Mouse (Mus musculus) thymus, postnatal 10 days (tissue): ENCODE results near the gene Ankrd13b.

Experiments
- DNase-seq, 2 experiments: peaks; one replicate each; pipeline ENCODE4 v3.0.0; 2021; ENCODE audit warnings: low spot score in 2 of 2

Gene Ankrd13b

GRCm38 (mm10) chr11:77508068-77509021 lies 18.9 kb upstream of the Ankrd13b start:
- DNase-seq, result peak; percentile 78 to 93

GRCm38 (mm10) chr11:77507426-77507825 lies 17.9 kb upstream of the Ankrd13b start:
- DNase-seq, result no peak

DNA sequence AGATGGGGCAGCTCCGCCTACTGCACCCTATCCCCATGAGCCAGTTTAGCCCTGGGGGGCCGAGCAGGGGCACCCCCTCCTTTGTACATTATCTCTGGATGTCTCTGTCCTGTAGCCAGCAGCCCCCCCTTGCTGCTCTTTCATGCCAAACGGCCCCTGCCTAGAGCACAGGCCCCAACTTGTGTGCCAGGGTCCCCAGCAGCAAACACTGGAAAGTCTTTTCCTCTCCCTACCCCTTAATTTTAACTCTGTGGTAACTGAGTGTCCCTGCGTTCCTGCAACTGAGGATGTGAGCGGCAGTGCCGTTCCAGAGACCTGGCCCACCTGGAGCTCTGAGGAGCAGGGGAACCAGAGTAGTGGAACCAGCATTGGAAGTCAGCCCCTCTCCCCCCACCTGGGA lies 17.5 kb upstream of the Ankrd13b start:
- no peak for DNase-seq

DNA sequence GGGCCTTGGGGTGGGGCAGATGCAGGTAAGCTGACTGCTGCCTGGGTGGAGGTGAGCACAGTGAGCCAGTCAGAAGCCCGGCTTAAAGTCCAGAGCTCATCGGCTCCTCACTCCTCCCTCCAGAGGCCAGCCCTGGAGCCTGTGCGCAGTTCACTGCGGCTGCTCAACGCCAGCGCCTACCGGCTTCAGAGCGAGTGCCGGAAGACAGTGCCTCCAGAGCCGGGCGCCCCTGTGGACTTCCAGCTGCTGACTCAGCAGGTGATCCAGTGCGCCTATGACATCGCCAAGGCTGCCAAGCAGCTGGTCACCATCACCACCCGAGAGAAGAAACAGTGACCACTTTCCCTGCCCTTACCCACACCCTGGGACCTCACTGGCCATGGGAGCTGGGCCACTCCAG lies 16.8 kb upstream of the Ankrd13b start:
- no peak for DNase-seq

GRCm38 (mm10) chr11:77505291-77505980 lies 16.0 kb upstream of the Ankrd13b start:
- DNase-seq, result no peak

- no peak for DNase-seq
These were observed 14.9 kb upstream of the Ankrd13b start for GRCm38 (mm10) chr11:77504377-77504776.

DNA sequence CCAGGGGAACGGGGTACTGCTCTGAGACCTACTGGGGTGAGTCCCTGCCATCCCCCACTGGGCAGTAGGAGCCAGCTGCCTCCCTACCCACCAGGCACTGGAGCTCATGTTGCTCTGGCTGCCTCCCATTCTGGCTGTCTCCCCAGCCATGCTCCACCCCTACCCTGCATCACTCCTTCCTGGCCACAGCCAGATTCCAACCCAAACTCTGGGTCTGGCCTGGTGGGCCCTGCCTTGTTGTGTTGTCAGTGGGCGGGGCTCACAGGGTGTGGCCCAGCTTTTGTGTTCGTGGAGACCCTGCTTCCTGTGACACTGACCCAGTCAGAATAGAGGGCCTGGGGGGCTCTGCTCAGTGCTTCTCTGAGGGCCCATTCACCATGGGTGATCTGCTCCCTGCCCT lies 14.0 kb upstream of the Ankrd13b start:
- no peak for DNase-seq

DNA sequence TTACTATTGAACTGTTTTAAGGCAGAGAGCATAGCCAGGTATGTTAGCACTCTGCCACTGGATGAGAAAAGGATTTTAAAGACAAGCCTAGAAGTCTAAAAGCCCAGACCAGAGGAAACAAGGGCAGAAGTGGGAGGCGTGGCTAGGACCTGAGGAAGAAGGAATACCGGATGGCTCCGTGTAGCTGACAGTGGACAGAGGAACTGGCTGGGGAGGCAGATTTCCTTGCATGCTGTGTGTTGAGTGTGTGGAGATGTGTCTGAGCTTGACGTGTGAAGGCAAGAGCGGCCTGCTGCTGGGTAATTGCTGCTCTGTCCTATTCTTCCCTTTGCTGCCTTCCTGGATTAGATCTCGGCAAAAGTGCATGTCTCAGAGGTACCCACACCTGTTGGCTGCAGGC lies 13.0 kb upstream of the Ankrd13b start:
- no peak for DNase-seq

DNA sequence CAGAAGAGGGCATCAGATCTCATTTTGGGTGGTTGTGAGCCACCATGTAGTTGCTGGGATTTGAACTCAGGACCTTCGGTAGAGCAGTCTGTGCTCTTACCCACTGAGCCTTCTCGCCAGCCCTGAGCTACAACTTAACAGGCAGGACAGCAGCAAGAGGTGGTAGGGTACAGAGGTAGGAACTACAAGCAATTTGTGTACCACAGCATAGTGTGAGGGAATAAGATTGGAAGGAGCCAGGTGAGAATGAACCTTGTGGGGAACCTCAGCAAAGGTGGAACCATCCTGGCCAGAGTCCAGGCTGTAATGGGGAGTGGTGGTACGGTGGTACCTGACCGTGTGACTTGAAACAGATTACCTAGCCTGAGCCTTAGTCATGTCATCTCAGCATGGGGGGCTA lies 12.5 kb upstream of the Ankrd13b start:
- DNase-seq, result no peak

DNA sequence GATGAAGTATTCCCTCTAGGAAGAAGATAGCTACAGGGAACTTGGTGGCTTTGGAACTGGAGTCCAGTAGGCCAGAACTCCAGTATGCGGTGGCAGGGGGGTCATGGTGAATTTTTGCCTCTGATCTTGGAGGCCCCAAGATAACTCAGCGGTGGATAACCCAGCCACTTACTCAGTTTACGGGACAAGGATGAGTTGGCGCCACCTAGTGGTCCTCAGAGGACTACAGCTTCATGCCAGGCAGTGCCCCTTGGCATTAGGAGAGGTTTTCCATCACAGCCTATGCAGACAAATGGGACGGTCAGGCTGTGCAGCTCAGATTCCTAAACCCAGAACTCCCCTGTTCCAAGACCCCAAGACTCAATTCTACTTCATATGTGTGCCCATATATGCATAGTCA lies 11.9 kb upstream of the Ankrd13b start:
- DNase-seq, result peak; percentile 49 to 76

DNA sequence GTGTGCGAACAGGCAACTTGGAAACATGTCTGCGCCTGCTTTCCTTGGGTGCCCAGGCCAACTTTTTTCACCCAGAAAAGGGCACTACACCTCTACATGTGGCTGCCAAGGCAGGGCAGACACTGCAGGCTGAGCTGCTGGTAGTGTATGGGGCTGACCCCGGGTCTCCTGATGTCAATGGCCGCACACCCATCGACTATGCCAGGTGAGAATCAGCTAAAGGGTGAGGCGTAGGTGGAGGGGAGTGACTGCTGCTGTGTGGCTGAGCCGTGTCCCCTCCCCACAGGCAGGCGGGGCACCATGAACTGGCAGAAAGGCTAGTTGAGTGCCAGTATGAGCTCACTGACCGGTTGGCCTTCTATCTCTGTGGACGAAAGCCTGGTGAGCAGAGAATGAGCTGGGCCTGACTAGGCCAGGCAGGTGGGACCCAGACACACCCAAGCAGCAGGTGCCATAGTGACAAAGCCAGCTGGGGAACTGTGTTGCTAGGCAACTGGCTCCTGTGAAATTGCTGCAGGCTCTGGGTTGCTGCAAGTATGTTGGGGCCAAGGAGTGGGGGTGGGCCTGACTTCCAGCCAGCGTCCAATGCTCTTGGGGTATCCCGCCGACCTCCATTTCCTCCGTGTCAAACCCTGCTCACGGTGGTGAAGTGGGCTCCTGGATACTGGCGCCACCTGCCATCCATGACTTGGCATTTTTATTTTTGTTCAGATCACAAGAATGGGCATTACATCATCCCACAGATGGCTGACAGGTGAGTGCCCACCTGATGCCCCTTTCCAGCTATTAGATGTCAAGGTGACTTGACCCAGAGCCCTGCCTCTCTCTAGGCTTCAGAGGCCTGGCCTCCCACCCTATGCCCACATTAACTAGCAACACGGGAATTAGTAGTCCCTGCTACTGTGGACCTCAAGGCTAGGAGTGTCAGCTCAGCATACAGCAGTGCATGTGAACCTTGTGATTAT lies 11.2 kb upstream of the Ankrd13b start:
- DNase-seq, result no peak

DNA sequence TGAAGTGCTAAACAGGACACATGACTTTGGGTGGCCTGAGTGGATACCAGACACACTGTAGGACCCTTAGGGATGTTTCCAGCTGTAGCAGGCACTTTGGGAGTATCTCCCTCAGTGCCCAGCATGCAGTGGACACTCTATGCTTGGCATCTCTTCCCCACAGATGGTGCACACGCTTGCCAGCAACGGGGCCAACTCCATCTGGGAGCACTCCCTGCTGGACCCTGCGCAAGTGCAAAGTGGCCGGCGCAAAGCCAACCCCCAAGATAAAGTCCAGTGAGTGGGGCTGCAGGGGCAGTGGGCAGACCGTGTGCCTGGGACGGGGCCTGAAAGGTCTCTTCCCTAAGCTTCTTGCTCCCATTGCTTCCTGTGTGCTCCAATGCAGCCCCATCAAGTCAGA lies 9.9 kb upstream of the Ankrd13b start:
- DNase-seq, result no peak

DNA sequence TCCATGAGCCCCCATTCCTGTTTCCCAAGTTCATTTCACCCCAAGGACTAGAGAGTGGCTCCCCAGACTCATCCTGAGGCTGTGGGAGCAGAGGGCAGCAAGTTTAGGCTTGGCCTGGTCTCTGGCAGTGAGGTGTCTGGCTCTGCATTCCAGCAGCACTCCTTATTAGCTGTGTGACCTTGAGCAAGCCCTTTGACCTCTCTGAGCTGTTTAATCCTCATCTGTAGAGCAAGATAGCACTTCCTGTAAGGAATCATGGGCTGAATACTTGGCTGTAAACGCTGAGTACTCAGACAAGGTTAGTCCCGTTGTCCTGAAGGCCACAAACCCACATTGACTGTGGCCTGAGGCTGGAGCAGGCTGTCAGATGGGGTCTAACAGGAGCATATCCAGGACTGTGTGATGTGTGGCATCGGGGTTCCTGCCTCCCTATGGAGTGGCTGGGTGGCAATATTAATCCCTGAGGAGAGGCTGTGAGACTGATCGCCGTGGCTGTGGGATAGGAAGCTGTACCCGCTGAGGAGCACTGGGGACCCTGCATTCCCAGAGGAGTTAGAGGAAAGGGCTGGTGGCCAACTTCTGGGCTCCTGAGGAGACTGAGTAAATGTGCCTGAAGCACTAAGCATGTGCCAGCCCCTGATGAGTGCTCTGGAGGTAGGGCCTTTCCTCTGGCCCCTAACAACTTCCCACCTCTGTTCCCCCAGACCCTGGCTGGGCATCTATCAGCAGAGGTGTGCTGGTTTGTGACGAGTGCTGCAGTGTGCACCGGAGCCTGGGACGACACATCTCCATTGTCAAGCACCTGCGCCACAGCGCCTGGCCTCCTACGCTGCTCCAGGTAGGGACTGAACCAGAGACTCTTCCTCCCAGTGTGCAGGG lies 9.0 kb upstream of the Ankrd13b start:
- DNase-seq, result no peak

DNA sequence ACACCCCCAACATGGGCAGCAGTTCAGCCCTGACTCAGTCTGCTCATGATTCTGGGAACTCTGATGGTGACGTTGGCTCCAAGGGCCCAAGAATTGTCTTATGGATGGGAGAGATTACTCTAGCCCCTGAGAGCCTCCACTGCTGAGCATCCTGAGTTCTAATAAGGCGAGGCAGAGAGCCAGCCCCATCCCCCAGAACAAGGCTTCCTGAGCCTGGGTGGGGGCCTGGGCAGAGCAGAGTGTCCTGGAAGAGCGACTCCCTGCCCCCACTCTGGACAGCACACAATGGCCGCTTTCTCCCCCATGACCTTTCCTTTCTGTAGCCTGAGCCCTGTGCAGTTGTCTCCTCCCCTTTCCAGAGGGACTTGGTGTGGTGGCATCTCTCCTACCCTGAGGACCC lies 8.4 kb upstream of the Ankrd13b start:
- no peak for DNase-seq

DNA sequence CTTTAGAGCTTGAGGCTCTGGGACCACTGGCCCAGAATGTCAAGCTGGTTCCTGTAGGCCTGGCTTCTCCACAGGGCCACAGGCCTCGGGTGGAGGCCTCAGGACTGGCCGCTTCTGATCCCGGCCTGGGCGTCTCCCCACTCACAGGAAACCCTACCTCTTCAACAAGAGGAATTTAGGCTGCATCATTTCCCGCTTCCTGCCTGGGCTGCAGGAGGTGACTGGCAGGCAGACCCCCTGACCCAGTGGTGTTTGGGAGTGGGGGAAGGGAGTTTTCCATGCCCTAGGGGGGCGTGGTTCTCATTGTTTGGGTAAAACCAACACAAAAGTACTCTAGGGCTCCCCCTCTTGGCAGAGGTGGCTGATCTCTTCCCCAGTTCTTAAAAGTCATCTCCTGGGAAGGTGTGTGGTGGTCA lies 7.9 kb upstream of the Ankrd13b start:
- peak in 1 of 2 experiments; percentile 78 for DNase-seq

DNA sequence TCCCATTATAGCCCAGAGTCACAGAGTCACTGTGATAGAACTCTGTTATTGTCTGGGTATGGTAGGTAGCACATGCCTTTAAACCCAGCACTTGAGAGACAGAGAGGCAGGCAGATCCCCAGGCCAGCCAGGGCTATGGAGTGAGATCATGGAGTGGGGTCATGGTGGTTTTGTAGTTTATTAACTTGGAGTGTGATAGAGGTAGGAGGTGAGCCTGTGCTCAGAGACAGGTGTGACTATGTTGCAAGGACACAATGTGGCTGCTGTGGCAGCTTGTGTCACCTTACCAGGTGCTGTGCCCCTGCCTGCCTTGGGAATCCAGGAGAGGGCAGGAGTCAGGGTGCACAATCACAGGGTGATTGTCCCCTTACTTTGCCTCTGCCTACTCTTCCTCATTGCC lies 6.0 kb upstream of the Ankrd13b start:
- DNase-seq, result no peak

GRCm38 (mm10) chr11:77494782-77495181 lies 5.3 kb upstream of the Ankrd13b start:
- no peak for DNase-seq

GRCm38 (mm10) chr11:77494344-77494676 lies 4.8 kb upstream of the Ankrd13b start:
- no peak for DNase-seq

GRCm38 (mm10) chr11:77493512-77494343 lies 4.2 kb upstream of the Ankrd13b start, which contains the start of gene Git1:
Gene Git1 (plus strand): TSS chr11:77493562.
- DNase-seq, result peak; percentile 41 to 47

DNA sequence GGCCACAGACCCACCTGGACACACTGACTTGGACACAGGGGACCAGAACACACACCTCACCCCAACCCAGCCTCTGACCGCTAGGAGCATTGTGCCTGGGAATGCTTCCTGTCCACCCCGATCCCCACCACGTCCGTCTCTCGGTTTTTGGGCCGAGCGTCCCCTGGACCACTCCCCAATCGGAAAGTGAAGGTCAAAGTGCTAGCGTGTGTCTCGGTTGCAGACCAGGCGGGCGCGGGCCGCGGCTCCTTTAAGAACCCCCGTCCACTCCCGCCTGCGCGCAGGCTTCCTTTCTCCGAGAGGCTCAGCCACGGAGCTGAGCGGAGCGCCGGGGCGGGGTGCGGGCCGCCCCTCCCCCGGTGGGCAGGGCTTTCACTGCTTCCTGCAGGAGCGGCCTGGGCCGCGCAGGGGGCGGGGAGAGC lies 3.4 kb upstream of the Ankrd13b start:
- peak; percentile 89 to 90 for DNase-seq
